Comparison of ENCODE assay signal across 28 mouse cellular contexts in the genomic region with DNA sequence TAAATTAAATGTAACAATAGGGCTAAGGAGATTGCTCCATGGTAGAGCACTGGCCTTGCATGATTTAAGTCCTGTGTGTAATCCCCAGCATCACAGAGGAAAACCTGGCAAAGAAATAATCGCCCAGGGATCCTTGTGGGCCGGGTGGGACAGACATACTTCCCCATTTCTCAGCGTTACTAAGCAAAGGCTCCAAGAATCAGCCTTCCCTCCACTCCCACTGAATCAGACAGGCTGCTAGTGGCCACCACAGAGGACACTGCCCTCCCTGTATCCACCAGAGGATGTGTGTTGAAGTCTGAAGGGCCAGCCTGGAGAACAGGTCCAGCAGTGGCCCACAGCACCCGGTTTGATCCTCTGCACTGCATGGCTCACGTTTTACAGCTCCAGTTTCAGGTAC. TPM values are rescaled to one million over a fixed set of nuclear protein-coding genes. Genes with fewer than 3 reads are reported as not detected.
DNase-seq lines count a peak whose midpoint lies in the region; ATAC-seq and TF ChIP-seq lines count a peak whose summit lies in the region.
"Had no signal": no experiment of that assay in that cellular context is flagged by ENCODE, and none has a peak within 500 bp of the region (broad histone marks: within the 10 kb centered on the region; RNA-seq: fewer than 3 reads in every experiment).

No protein-coding gene starts in this region.

- 91% methylated on average over 5 of the region's 5 CpGs for WGBS in midbrain, embryonic 13.5 days
- 85% methylated on average over 5 of the region's 5 CpGs for WGBS in midbrain, postnatal 0 days
- WGBS in liver, embryonic 16.5 days (ENCODE audit: insufficient replicate concordance) = 56% methylated on average over 5 of the region's 5 CpGs
- WGBS in hindbrain, embryonic 14.5 days = 94% methylated on average over 5 of the region's 5 CpGs

- no peak overlapping the region for H3K4me2 ChIP-seq in midbrain, embryonic 13.5 days (replicated peaks)
- no peak overlapping the region for H3K4me2 ChIP-seq in midbrain, postnatal 0 days (ENCODE audit: low read depth, low read length, poor library complexity, severe bottlenecking)
- no peak overlapping the region for H3K4me2 ChIP-seq in liver, embryonic 16.5 days (ENCODE audit: low read depth, low read length)
- no peak overlapping the region for H3K4me2 ChIP-seq in hindbrain, embryonic 14.5 days (replicated peaks)
- H3K4me2 ChIP-seq: heart, embryonic 15.5 days; hindbrain, embryonic 13.5 days; limb, embryonic 15.5 days; lung, embryonic 14.5 days; stomach, embryonic 15.5 days had no signal

- H3K4me3 ChIP-seq in gastrocnemius, adult 2 months = no peak overlapping the region
- no peak overlapping the region for H3K4me3 ChIP-seq in midbrain, embryonic 13.5 days (replicated peaks)
- no peak overlapping the region for H3K4me3 ChIP-seq in midbrain, postnatal 0 days (ENCODE audit: low read depth, low read length)
- H3K4me3 ChIP-seq in liver, embryonic 16.5 days (ENCODE audit: low read depth, low read length) = no peak overlapping the region
- H3K4me3 ChIP-seq in hindbrain, embryonic 14.5 days (replicated peaks; ENCODE audit: low read length) = no peak overlapping the region
- H3K4me3 ChIP-seq: erythroblast, embryonic 14.5 days; heart, embryonic 10.5 days; heart, embryonic 15.5 days; hindbrain, embryonic 13.5 days; limb, embryonic 15.5 days; stomach, embryonic 15.5 days had no signal

- intact Hi-C loops in gastrocnemius, adult 2 months (cut with DNase I) = no loop called here
- intact Hi-C loops in gastrocnemius, postnatal 36 days (cut with DNase I) = no loop called here

- peaks cover 36% of the 10 kb centered on the region for H3K36me3 ChIP-seq in midbrain, embryonic 13.5 days
- peaks cover 21% of the 10 kb centered on the region for H3K36me3 ChIP-seq in midbrain, postnatal 0 days (ENCODE audit: insufficient read depth, low read length)
- H3K36me3 ChIP-seq in liver, embryonic 16.5 days (ENCODE audit: control insufficient read depth, insufficient read depth) = peaks cover 22% of the 10 kb centered on the region
- peaks cover 21% of the 10 kb centered on the region for H3K36me3 ChIP-seq in hindbrain, embryonic 14.5 days (replicated peaks; ENCODE audit: control insufficient read depth, insufficient read depth)

- H3K9ac ChIP-seq in midbrain, embryonic 13.5 days (replicated peaks) = peak overlapping the region; percentile 5; the same call in 1 of the 2 replicates
- H3K9ac ChIP-seq in midbrain, postnatal 0 days (replicated peaks; ENCODE audit: low read length, poor library complexity, severe bottlenecking) = no peak overlapping the region
- no peak overlapping the region for H3K9ac ChIP-seq in liver, embryonic 16.5 days (ENCODE audit: low read depth, low read length)
- no peak overlapping the region for H3K9ac ChIP-seq in hindbrain, embryonic 14.5 days
- H3K9ac ChIP-seq: heart, embryonic 15.5 days; hindbrain, embryonic 13.5 days; limb, embryonic 15.5 days; lung, embryonic 14.5 days; stomach, embryonic 15.5 days had no signal

- no peak for ATAC-seq in midbrain, embryonic 13.5 days
- ATAC-seq in midbrain, postnatal 0 days (ENCODE audit: low FRiP score) = no peak
- ATAC-seq in liver, embryonic 16.5 days (ENCODE audit: low read depth) = no peak
- ATAC-seq in megakaryocyte progenitor cell, adult 5-6 weeks (replicated peaks; ENCODE audit: poor library complexity) = peak; percentile 63
- no peak for ATAC-seq in frontal cortex, adult (ENCODE audit: low TSS enrichment)
- ATAC-seq in hindbrain, embryonic 14.5 days (ENCODE audit: low FRiP score) = no peak
- ATAC-seq: forebrain, embryonic 16.5 days; intestine, postnatal 0 days had no signal

- peak overlapping the region; percentile 48 for H3K27ac ChIP-seq in gastrocnemius, adult 2 months
- H3K27ac ChIP-seq in midbrain, embryonic 13.5 days = no peak overlapping the region
- no peak overlapping the region for H3K27ac ChIP-seq in midbrain, postnatal 0 days (ENCODE audit: low read depth, low read length)
- H3K27ac ChIP-seq in liver, embryonic 16.5 days (ENCODE audit: low read length) = peak overlapping the region; percentile 17; the same call in 1 of the 2 replicates
- no peak overlapping the region for H3K27ac ChIP-seq in hindbrain, embryonic 14.5 days
- H3K27ac ChIP-seq: heart, embryonic 10.5 days; heart, embryonic 15.5 days; hindbrain, embryonic 13.5 days; limb, embryonic 15.5 days; stomach, embryonic 15.5 days had no signal

- no peaks in the 10 kb centered on the region for H3K27me3 ChIP-seq in midbrain, embryonic 13.5 days
- no peaks in the 10 kb centered on the region for H3K27me3 ChIP-seq in midbrain, postnatal 0 days (ENCODE audit: insufficient read depth, low read length)
- H3K27me3 ChIP-seq in liver, embryonic 16.5 days (ENCODE audit: control insufficient read depth, insufficient read depth, low read depth, low read length) = no peaks in the 10 kb centered on the region
- H3K27me3 ChIP-seq in hindbrain, embryonic 14.5 days (ENCODE audit: control insufficient read depth, insufficient read depth, low read length) = no peaks in the 10 kb centered on the region
- H3K27me3 ChIP-seq: CH12.LX; heart, embryonic 15.5 days; hindbrain, embryonic 13.5 days; limb, embryonic 15.5 days; stomach, embryonic 15.5 days had no signal

- no peak for DNase-seq in gastrocnemius, adult 2 months
- no peak for DNase-seq in gastrocnemius, postnatal 36 days
- no peak for DNase-seq in midbrain, postnatal 0 days (ENCODE audit: low spot score)
- no peak for DNase-seq in hindbrain, embryonic 14.5 days (ENCODE audit: low spot score)
- DNase-seq: adrenal gland, postnatal 10 days; cerebellum, adult 11-12 months; cerebellum, adult 9-11 months; gastrocnemius, postnatal 10 days; heart, adult 11 months; kidney, adult 9 months; kidney, postnatal 14 days; lung, embryonic 14.5 days; lung, postnatal 14 days; midbrain, embryonic 14.5 days; thymus, postnatal 14 days had no signal

- 0 out of 2 replicates have a peak, but pooled peaks cover 4% of the 10 kb centered on the region for H3K4me1 ChIP-seq in midbrain, embryonic 13.5 days (replicated peaks)
- H3K4me1 ChIP-seq in midbrain, postnatal 0 days (ENCODE audit: insufficient read depth, low read length) = no peaks in the 10 kb centered on the region
- peaks cover 35% of the 10 kb centered on the region for H3K4me1 ChIP-seq in liver, embryonic 16.5 days (ENCODE audit: control insufficient read depth, low read depth, low read length)
- no peaks in the 10 kb centered on the region for H3K4me1 ChIP-seq in hindbrain, embryonic 14.5 days (replicated peaks; ENCODE audit: control insufficient read depth, insufficient read depth, low read length)
- H3K4me1 ChIP-seq: heart, embryonic 15.5 days; stomach, embryonic 15.5 days had no signal

- no peak for TF ChIP-seq CTCF in gastrocnemius, adult 2 months (IDR thresholded peaks at IDR 0.05)
- no peak for TF ChIP-seq CTCF in midbrain, postnatal 0 days (IDR thresholded peaks at IDR 0.05)

- H3K9me3 ChIP-seq in midbrain, embryonic 13.5 days = no peaks in the 10 kb centered on the region
- H3K9me3 ChIP-seq in midbrain, postnatal 0 days (ENCODE audit: low read length) = no peaks in the 10 kb centered on the region
- H3K9me3 ChIP-seq in liver, embryonic 16.5 days (replicated peaks; ENCODE audit: control insufficient read depth, low read length) = no peaks in the 10 kb centered on the region
- no peaks in the 10 kb centered on the region for H3K9me3 ChIP-seq in hindbrain, embryonic 14.5 days (ENCODE audit: control insufficient read depth, low read length)
- H3K9me3 ChIP-seq: heart, embryonic 10.5 days; heart, embryonic 15.5 days; hindbrain, embryonic 13.5 days; limb, embryonic 15.5 days; stomach, embryonic 15.5 days had no signal

RNA-seq across cellular contexts. Expression of gene Dnajb12, which starts 8.1 kb away (rescaled TPM):
- total RNA-seq in gastrocnemius, adult 2 months (2021) = 10 to 100 TPM; 60.4 to 77.5 TPM
- total RNA-seq in gastrocnemius, postnatal 36 days (2021) = 10 to 100 TPM; 54.7 to 61.2 TPM
- 18.3 and 18.6 TPM in 2 replicates for polyA plus RNA-seq in midbrain, embryonic 13.5 days (2015; fragmentation: Nextera tagmentation; extraction: Ambion mirVana)
- total RNA-seq in midbrain, postnatal 0 days (2014; rRNA removed) = 47.9 and 51.6 TPM in 2 replicates
- 25.7 and 26.3 TPM in 2 replicates for polyA plus RNA-seq in midbrain, postnatal 0 days (2015; fragmentation: Nextera tagmentation; extraction: Ambion mirVana)
- polyA plus RNA-seq in liver, embryonic 16.5 days (2015; fragmentation: Nextera tagmentation; extraction: Ambion mirVana) = 14.8 and 15.5 TPM in 2 replicates
- 21.1 and 23.3 TPM in 2 replicates for total RNA-seq in megakaryocyte progenitor cell, adult 5-6 weeks (2015)
- 19.3 and 20.2 TPM in 2 replicates for total RNA-seq in megakaryocyte progenitor cell, adult 5-6 weeks (2017)
- 20.6 and 22.5 TPM in 2 replicates for polyA plus RNA-seq in hindbrain, embryonic 14.5 days (2014; fragmentation: Nextera tagmentation; extraction: Ambion mirVana)

Comparison
In these comparisons a context has a peak if more than half of its experiments do, and no peak if none do; other contexts are left out.
1. H3K27ac ChIP-seq: peak in gastrocnemius, adult 2 months (single experiment) and liver, embryonic 16.5 days (single experiment); none in midbrain, embryonic 13.5 days (single experiment), midbrain, postnatal 0 days (single experiment) and hindbrain, embryonic 14.5 days (single experiment).